Mouse (Mus musculus) urinary bladder, postnatal 36 days (tissue): ENCODE results near the gene Hivep2.

Experiments
- DNase-seq, 2 experiments: peaks; one replicate each; pipeline ENCODE4 v3.0.0; 2022; ENCODE audit warnings: low spot score in 2 of 2, mixed read lengths in 1 of 2

The Hivep2 gene

GRCm38 (mm10) chr10:14048322-14048915, 82.5 kb downstream of the Hivep2 start:
- peak in 1 of 2 experiments; percentile 34 for DNase-seq

GRCm38 (mm10) chr10:14048916-14049445, 83.1 kb downstream of the Hivep2 start:
- DNase-seq, result no peak

GRCm38 (mm10) chr10:14049686-14050085, 83.8 kb downstream of the Hivep2 start:
- no peak for DNase-seq

GRCm38 (mm10) chr10:14050586-14050985, 84.7 kb downstream of the Hivep2 start:
- DNase-seq, result no peak

GRCm38 (mm10) chr10:14052109-14052689, 86.3 kb downstream of the Hivep2 start:
- no peak for DNase-seq

GRCm38 (mm10) chr10:14054860-14055259, 89.0 kb downstream of the Hivep2 start:
- DNase-seq, result no peak

GRCm38 (mm10) chr10:14055533-14055981, 89.7 kb downstream of the Hivep2 start:
- DNase-seq, result peak; percentile 37 to 50

- DNase-seq, result no peak
Observed at GRCm38 (mm10) chr10:14056057-14056456, 90.2 kb downstream of the Hivep2 start.

GRCm38 (mm10) chr10:14056584-14057451, 90.9 kb downstream of the Hivep2 start:
- DNase-seq, result peak in 1 of 2 experiments; percentile 60

- no peak for DNase-seq
Observed at GRCm38 (mm10) chr10:14057841-14058605, 92.1 kb downstream of the Hivep2 start.

- no peak for DNase-seq
Observed at GRCm38 (mm10) chr10:14058742-14059141, 92.9 kb downstream of the Hivep2 start.

- no peak for DNase-seq
Observed at GRCm38 (mm10) chr10:14059581-14059980, 93.7 kb downstream of the Hivep2 start.

GRCm38 (mm10) chr10:14060302-14060701, 94.4 kb downstream of the Hivep2 start:
- no peak for DNase-seq

- DNase-seq, result no peak
Observed at GRCm38 (mm10) chr10:14063226-14063625, 97.4 kb downstream of the Hivep2 start.

GRCm38 (mm10) chr10:14064759-14065395, 99.0 kb downstream of the Hivep2 start:
- DNase-seq, result no peak

GRCm38 (mm10) chr10:14067802-14068201, 101.9 kb downstream of the Hivep2 start:
- DNase-seq, result no peak

GRCm38 (mm10) chr10:14070498-14071079, 104.7 kb downstream of the Hivep2 start:
- DNase-seq, result no peak

GRCm38 (mm10) chr10:14072504-14072903, 106.6 kb downstream of the Hivep2 start:
- DNase-seq, result no peak

- DNase-seq, result no peak
Observed at GRCm38 (mm10) chr10:14075767-14076166, 109.9 kb downstream of the Hivep2 start.

- no peak for DNase-seq
Observed at GRCm38 (mm10) chr10:14076880-14077279, 111.0 kb downstream of the Hivep2 start.

GRCm38 (mm10) chr10:14080830-14081229, 115.0 kb downstream of the Hivep2 start:
- DNase-seq, result no peak
